Mouse (Mus musculus) heart, embryonic 12.5 days (tissue): ENCODE results near the gene Ltbr. TPM values are rescaled to one million over a fixed set of nuclear protein-coding genes. Genes with fewer than 3 reads are reported as not detected.
"Not testable (repeated sequence)": the region's sequence is repeated elsewhere in the genome, so short reads cannot be mapped to it uniquely, and the experiment has no call there.

Source experiments
- ATAC-seq: fragments of 200-750 bp; cut with Nextera tagmentation; 2 replicates; pipeline ENCODE4 v1.8.0; 2017; ENCODE audit warnings: moderate TSS enrichment, moderate library complexity; ENCODE audit not compliant: insufficient number of reproducible peaks, low FRiP score
- H3K27ac ChIP-seq: fragments of 300-500 bp; sonication (generic); 2 replicates; pipeline ENCODE4 v1.5.1; 2016; ENCODE audit warnings: mild to moderate bottlenecking, moderate library complexity; ENCODE audit not compliant: poor library complexity, severe bottlenecking
- H3K27me3 ChIP-seq: fragments of 300-500 bp; sonication (generic); replicated peaks from 2 replicates; pipeline ENCODE4 v1.6.1; 2016; ENCODE audit warnings: mild to moderate bottlenecking, moderate library complexity
- H3K36me3 ChIP-seq: fragments of 300-500 bp; sonication (generic); 2 replicates; pipeline ENCODE4 v1.6.1; 2016; ENCODE audit warnings: mild to moderate bottlenecking, moderate library complexity
- H3K4me1 ChIP-seq: fragments of 300-500 bp; sonication (generic); replicated peaks from 2 replicates; pipeline ENCODE4 v1.6.1; 2016; ENCODE audit warnings: mild to moderate bottlenecking
- H3K4me2 ChIP-seq: fragments of 300-500 bp; sonication (generic); 2 replicates; pipeline ENCODE4 v1.6.1; 2016; ENCODE audit warnings: mild to moderate bottlenecking, moderate library complexity
- H3K4me3 ChIP-seq: fragments of 300-500 bp; sonication (generic); 2 replicates; pipeline ENCODE4 v1.5.1; 2016; ENCODE audit warnings: mild to moderate bottlenecking
- H3K9ac ChIP-seq: fragments of 300-500 bp; sonication (generic); 2 replicates; pipeline ENCODE4 v1.6.1; 2016; ENCODE audit warnings: mild to moderate bottlenecking, moderate library complexity
- H3K9me3 ChIP-seq: fragments of 300-500 bp; sonication (generic); replicated peaks from 2 replicates; pipeline ENCODE4 v1.6.1; 2016; ENCODE audit warnings: mild to moderate bottlenecking, moderate library complexity
- WGBS: fragments of 180-500 bp; shearing (Covaris S2); methylation state at CpG from one replicate; pipeline ENCODE4 v1.1.7; 2016; 5-methylcytosine and 5-hydroxymethylcytosine counted together
- polyA plus RNA-seq: library from polyadenylated mRNA; unstranded; fragments of >200 nt; fragmentation: Nextera tagmentation; extraction: Ambion mirVana; gene quantifications from 2 replicates; pipeline ENCODE4 v1.2.1, GENCODE M21; 2016

Ltbr gene
- polyA plus RNA-seq, 1 experiment from 2014 or later = 40.9 TPM

GRCm38 (mm10) chr6:125271455-125272227, 42.0 kb downstream of the Ltbr start:
- peak overlapping the region; percentile 56 for H3K4me2 ChIP-seq
- no peak overlapping the region for H3K4me3 ChIP-seq
- H3K27ac ChIP-seq = no peak overlapping the region
- 14% methylated on average over 17 of the region's 17 CpGs for WGBS
- H3K9me3 ChIP-seq = no peaks in the 10 kb centered on the region
- peak overlapping the region; percentile 47; the same call in 1 of the 2 replicates for H3K9ac ChIP-seq
- 0 out of 2 replicates have a peak, but pooled peaks cover 10% of the 10 kb centered on the region for H3K27me3 ChIP-seq
- H3K4me1 ChIP-seq = 0 out of 2 replicates have a peak, but pooled peaks cover 3% of the 10 kb centered on the region
- ATAC-seq = peak; percentile 86
- H3K36me3 ChIP-seq = no peaks in the 10 kb centered on the region

- H3K9me3 ChIP-seq = no peaks in the 10 kb centered on the region
- no peak overlapping the region for H3K27ac ChIP-seq
- H3K4me1 ChIP-seq = 0 out of 2 replicates have a peak, but pooled peaks cover 3% of the 10 kb centered on the region
- 53% methylated on average over 6 of the region's 6 CpGs for WGBS
- no peaks in the 10 kb centered on the region for H3K36me3 ChIP-seq
- ATAC-seq = no peak
- no peak overlapping the region for H3K4me3 ChIP-seq
- no peak overlapping the region for H3K9ac ChIP-seq
- no peak overlapping the region for H3K4me2 ChIP-seq
- H3K27me3 ChIP-seq = peaks cover 3% of the 10 kb centered on the region; the same call in 1 of the 2 replicates
These were observed 44.9 kb downstream of the Ltbr start for GRCm38 (mm10) chr6:125268799-125269198.

GRCm38 (mm10) chr6:125267469-125267868, 46.2 kb downstream of the Ltbr start:
- Histone ChIP-seq H3K27ac (no peak overlapping the region), H3K9me3 (0 out of 2 replicates have a peak, but pooled peaks cover 2% of the 10 kb centered on the region), H3K27me3 (peaks cover 3% of the 10 kb centered on the region; the same call in 1 of the 2 replicates), H3K4me3 (no peak overlapping the region), H3K4me2 (no peak overlapping the region), H3K9ac (no peak overlapping the region), H3K4me1 (0 out of 2 replicates have a peak, but pooled peaks cover 3% of the 10 kb centered on the region), H3K36me3 (no peaks in the 10 kb centered on the region)
- ATAC-seq = no peak
- WGBS = 81% methylated on average over 3 of the region's 3 CpGs

GRCm38 (mm10) chr6:125266600-125266999, 47.1 kb downstream of the Ltbr start:
- not testable (repeated sequence) for H3K4me3 ChIP-seq, H3K4me2 ChIP-seq, H3K9me3 ChIP-seq, ATAC-seq, H3K4me1 ChIP-seq, H3K27ac ChIP-seq, H3K9ac ChIP-seq, H3K36me3 ChIP-seq, H3K27me3 ChIP-seq
- 62% methylated on average over 6 of the region's 6 CpGs for WGBS

GRCm38 (mm10) chr6:125266091-125266490, 47.6 kb downstream of the Ltbr start:
- H3K4me3 ChIP-seq = no peak overlapping the region
- H3K4me2 ChIP-seq = no peak overlapping the region
- 0 out of 2 replicates have a peak, but pooled peaks cover 2% of the 10 kb centered on the region for H3K9me3 ChIP-seq
- no peaks in the 10 kb centered on the region for H3K36me3 ChIP-seq
- no peak overlapping the region for H3K9ac ChIP-seq
- H3K4me1 ChIP-seq = no peaks in the 10 kb centered on the region
- 60% methylated on average over 13 of the region's 13 CpGs for WGBS
- H3K27me3 ChIP-seq = peaks cover 3% of the 10 kb centered on the region; the same call in 1 of the 2 replicates
- no peak overlapping the region for H3K27ac ChIP-seq
- ATAC-seq = no peak

GRCm38 (mm10) chr6:125265239-125265638, 48.4 kb downstream of the Ltbr start:
- WGBS = 48% methylated on average over 10 of the region's 10 CpGs
- no peak overlapping the region for H3K4me3 ChIP-seq
- ATAC-seq = no peak
- H3K27ac ChIP-seq = no peak overlapping the region
- no peaks in the 10 kb centered on the region for H3K4me1 ChIP-seq
- peaks cover 3% of the 10 kb centered on the region; the same call in 1 of the 2 replicates for H3K27me3 ChIP-seq
- H3K9ac ChIP-seq = no peak overlapping the region
- H3K36me3 ChIP-seq = no peaks in the 10 kb centered on the region
- no peak overlapping the region for H3K4me2 ChIP-seq
- 0 out of 2 replicates have a peak, but pooled peaks cover 2% of the 10 kb centered on the region for H3K9me3 ChIP-seq

GRCm38 (mm10) chr6:125264219-125264618, 49.5 kb downstream of the Ltbr start:
- no peak overlapping the region for H3K4me3 ChIP-seq
- peaks cover 3% of the 10 kb centered on the region; the same call in 1 of the 2 replicates for H3K27me3 ChIP-seq
- H3K9ac ChIP-seq = no peak overlapping the region
- 84% methylated on average over 9 of the region's 9 CpGs for WGBS
- no peak overlapping the region for H3K4me2 ChIP-seq
- H3K4me1 ChIP-seq = no peaks in the 10 kb centered on the region
- no peaks in the 10 kb centered on the region for H3K36me3 ChIP-seq
- no peak overlapping the region for H3K27ac ChIP-seq
- no peak for ATAC-seq
- H3K9me3 ChIP-seq = 0 out of 2 replicates have a peak, but pooled peaks cover 2% of the 10 kb centered on the region

GRCm38 (mm10) chr6:125260006-125260555, 53.6 kb downstream of the Ltbr start:
- H3K4me1 ChIP-seq = no peaks in the 10 kb centered on the region
- ATAC-seq = no peak
- H3K4me3 ChIP-seq = no peak overlapping the region
- H3K4me2 ChIP-seq = no peak overlapping the region
- no peak overlapping the region for H3K9ac ChIP-seq
- 72% methylated on average over 10 of the region's 10 CpGs for WGBS
- no peak overlapping the region for H3K27ac ChIP-seq
- 0 out of 2 replicates have a peak, but pooled peaks cover 2% of the 10 kb centered on the region for H3K9me3 ChIP-seq
- no peaks in the 10 kb centered on the region for H3K36me3 ChIP-seq
- no peaks in the 10 kb centered on the region for H3K27me3 ChIP-seq

Other genes with a start within 250 kb of the Ltbr start
- gene Lpar5, start 246.0 kb downstream of the Ltbr start, polyA plus RNA-seq = 0.24 and 0.31 TPM in 2 replicates
- gene Chd4, start 217.9 kb downstream of the Ltbr start, polyA plus RNA-seq = 76.2 and 77.3 TPM in 2 replicates
- gene Nop2, start 182.0 kb downstream of the Ltbr start, polyA plus RNA-seq = 55.0 and 56.2 TPM in 2 replicates
- gene Iffo1, start 168.6 kb downstream of the Ltbr start, polyA plus RNA-seq = 11.3 and 11.8 TPM in 2 replicates
- 4,345 and 4,378 TPM in 2 replicates for gene Gapdh, start 147.4 kb downstream of the Ltbr start, polyA plus RNA-seq
- 99.0 and 112 TPM in 2 replicates for gene Ncapd2, start 122.2 kb downstream of the Ltbr start, polyA plus RNA-seq
- gene Mrpl51, start 122.1 kb downstream of the Ltbr start, polyA plus RNA-seq = 217 and 218 TPM in 2 replicates
- 4.2 and 4.3 TPM in 2 replicates for gene Vamp1, start 98.3 kb downstream of the Ltbr start, polyA plus RNA-seq
- 3.1 and 3.3 TPM in 2 replicates for gene Tapbpl, start 82.0 kb downstream of the Ltbr start, polyA plus RNA-seq
- gene Cd27, start 76.9 kb downstream of the Ltbr start, polyA plus RNA-seq = 0.96 and 2.0 TPM in 2 replicates
- gene Tuba3a, start 27.8 kb downstream of the Ltbr start, polyA plus RNA-seq = not detected in 2 replicates
- 0.70 and 0.80 TPM in 2 replicates for gene Scnn1a, start 6.8 kb upstream of the Ltbr start, polyA plus RNA-seq
- gene Tnfrsf1a, start 35.5 kb upstream of the Ltbr start, polyA plus RNA-seq = 37.2 and 37.9 TPM in 2 replicates
- not detected in 2 replicates for gene Plekhg6, start 66.9 kb upstream of the Ltbr start, polyA plus RNA-seq
- 73.5 and 73.6 TPM in 2 replicates for gene Cd9, start 180.9 kb upstream of the Ltbr start, polyA plus RNA-seq
- 19.8 and 21.4 TPM in 2 replicates for gene Vwf, start 232.9 kb upstream of the Ltbr start, polyA plus RNA-seq